Mouse (Mus musculus) midbrain, embryonic 14.5 days (tissue): Measurements from ENCODE around the gene Ltb. TPM values are rescaled to one million over a fixed set of nuclear protein-coding genes. Genes with fewer than 3 reads are reported as not detected.

Source experiments
- ATAC-seq: fragments of 200-750 bp; cut with Nextera tagmentation; 2 replicates; pipeline ENCODE4 v1.8.0; 2017; ENCODE audit warnings: moderate number of reproducible peaks, moderate library complexity; ENCODE audit not compliant: low FRiP score, low TSS enrichment
- DNase-seq: peaks from one replicate; pipeline ENCODE4 v3.0.0-alpha.2; 2015
- H3K27ac ChIP-seq: fragments of 300-500 bp; sonication (generic); replicated peaks from 2 replicates; pipeline ENCODE4 v1.5.1; 2014; ENCODE audit warnings: mild to moderate bottlenecking, low read depth, low read length, moderate library complexity
- H3K27me3 ChIP-seq: fragments of 300-500 bp; sonication (generic); 2 replicates; pipeline ENCODE4 v1.6.1; 2014; ENCODE audit warnings: low read length, control low read depth, mixed read lengths; ENCODE audit not compliant: control insufficient read depth, insufficient read depth
- H3K36me3 ChIP-seq: fragments of 300-500 bp; sonication (generic); 2 replicates; pipeline ENCODE4 v1.6.1; 2014; ENCODE audit warnings: low read length, control low read depth; ENCODE audit not compliant: control insufficient read depth, insufficient read depth
- H3K4me1 ChIP-seq: fragments of 300-500 bp; sonication (generic); 2 replicates; pipeline ENCODE4 v1.6.1; 2014; ENCODE audit warnings: mild to moderate bottlenecking, antibody characterized with exemption, low read length, control low read depth; ENCODE audit not compliant: control insufficient read depth, insufficient read depth
- H3K4me2 ChIP-seq: fragments of 300-500 bp; sonication (generic); 2 replicates; pipeline ENCODE4 v1.6.1; 2014; ENCODE audit warnings: mild to moderate bottlenecking, low read length, moderate library complexity
- H3K4me3 ChIP-seq: fragments of 300-500 bp; sonication (generic); replicated peaks from 2 replicates; pipeline ENCODE4 v1.5.1; 2014; ENCODE audit warnings: low read depth, low read length
- H3K9ac ChIP-seq: fragments of 300-500 bp; sonication (generic); replicated peaks from 2 replicates; pipeline ENCODE4 v1.6.1; 2014; ENCODE audit warnings: mild to moderate bottlenecking, low read length, moderate library complexity
- H3K9me3 ChIP-seq: fragments of 300-500 bp; sonication (generic); 2 replicates; pipeline ENCODE4 v1.6.1; 2016; ENCODE audit warnings: low read length, control low read depth, mixed read lengths; ENCODE audit not compliant: control insufficient read depth
- WGBS: fragments of 180-500 bp; shearing (Covaris S2); extraction: QIAGEN DNeasy Blood & Tissue Kit; methylation state at CpG from one replicate; pipeline ENCODE4 v1.1.7; 2014; 5-methylcytosine and 5-hydroxymethylcytosine counted together
- polyA plus RNA-seq: library from polyadenylated mRNA; unstranded; fragments of >200 nt; fragmentation: Nextera tagmentation; extraction: Ambion mirVana; gene quantifications from 2 replicates; pipeline ENCODE4 v1.2.1, GENCODE M21; 2014

The Ltb gene
- polyA plus RNA-seq, 1 experiment from 2014 or later = 0.74 TPM

GRCm38 (mm10) chr17:35219601-35220041, 25.4 kb downstream of the Ltb start:
- no peak overlapping the region for H3K4me2 ChIP-seq
- H3K4me3 ChIP-seq = no peak overlapping the region
- H3K9ac ChIP-seq = no peak overlapping the region
- no peaks in the 10 kb centered on the region for H3K27me3 ChIP-seq
- peaks cover 27% of the 10 kb centered on the region for H3K36me3 ChIP-seq
- H3K27ac ChIP-seq = no peak overlapping the region
- H3K9me3 ChIP-seq = no peaks in the 10 kb centered on the region
- 91% methylated on average over 6 of the region's 6 CpGs for WGBS
- ATAC-seq (no peak), DNase-seq (no peak)
- H3K4me1 ChIP-seq = no peaks in the 10 kb centered on the region

GRCm38 (mm10) chr17:35220156-35220952, 26.1 kb downstream of the Ltb start, which contains the start of gene Gm16181:
TSS of gene Gm16181 (plus strand) at chr17:35220834.
- WGBS = 82% methylated on average over 28 of the region's 28 CpGs
- H3K27me3 ChIP-seq = no peaks in the 10 kb centered on the region
- H3K4me3 ChIP-seq = no peak within 1 kb of the TSS
- ATAC-seq (no peak), DNase-seq (no peak)
- peaks cover 32% of the 10 kb centered on the region for H3K36me3 ChIP-seq
- no peaks in the 10 kb centered on the region for H3K9me3 ChIP-seq
- no peak within 1 kb of the TSS for H3K27ac ChIP-seq
- H3K4me1 ChIP-seq = no peaks in the 10 kb centered on the region
- no peak within 1 kb of the TSS for H3K4me2 ChIP-seq
- H3K9ac ChIP-seq = peak within 1 kb of the TSS; percentile 26; the same call in 1 of the 2 replicates

GRCm38 (mm10) chr17:35222299-35222698, 28.1 kb downstream of the Ltb start:
- Histone ChIP-seq H3K4me2 (no peak overlapping the region), H3K4me1 (no peaks in the 10 kb centered on the region), H3K9me3 (no peaks in the 10 kb centered on the region), H3K36me3 (peaks cover 40% of the 10 kb centered on the region), H3K9ac (no peak overlapping the region), H3K27me3 (no peaks in the 10 kb centered on the region), H3K4me3 (no peak overlapping the region), H3K27ac (no peak overlapping the region)
- ATAC-seq = no peak
- DNase-seq = no peak
- 86% methylated on average over 6 of the region's 6 CpGs for WGBS

- no peak for ATAC-seq
- H3K9ac ChIP-seq = no peak overlapping the region
- H3K4me2 ChIP-seq = no peak overlapping the region
- no peaks in the 10 kb centered on the region for H3K4me1 ChIP-seq
- peaks cover 57% of the 10 kb centered on the region for H3K36me3 ChIP-seq
- H3K9me3 ChIP-seq = no peaks in the 10 kb centered on the region
- no peaks in the 10 kb centered on the region for H3K27me3 ChIP-seq
- no peak overlapping the region for H3K27ac ChIP-seq
- no peak overlapping the region for H3K4me3 ChIP-seq
- 92% methylated on average over 4 of the region's 4 CpGs for WGBS
- no peak for DNase-seq
Measured at GRCm38 (mm10) chr17:35224641-35225040, 30.4 kb downstream of the Ltb start.

GRCm38 (mm10) chr17:35225456-35225855, 31.2 kb downstream of the Ltb start:
- Histone ChIP-seq H3K4me2 (no peak overlapping the region), H3K27me3 (no peaks in the 10 kb centered on the region), H3K4me1 (no peaks in the 10 kb centered on the region), H3K9ac (no peak overlapping the region), H3K9me3 (no peaks in the 10 kb centered on the region), H3K36me3 (peaks cover 55% of the 10 kb centered on the region), H3K27ac (no peak overlapping the region), H3K4me3 (no peak overlapping the region)
- 95% methylated on average over 5 of the region's 5 CpGs for WGBS
- DNase-seq = no peak
- ATAC-seq = no peak

GRCm38 (mm10) chr17:35226561-35227046, 32.4 kb downstream of the Ltb start:
- no peaks in the 10 kb centered on the region for H3K4me1 ChIP-seq
- no peaks in the 10 kb centered on the region for H3K27me3 ChIP-seq
- no peak overlapping the region for H3K27ac ChIP-seq
- ATAC-seq = no peak
- peaks cover 60% of the 10 kb centered on the region for H3K36me3 ChIP-seq
- H3K9ac ChIP-seq = no peak overlapping the region
- DNase-seq = no peak
- H3K4me2 ChIP-seq = no peak overlapping the region
- 90% methylated on average over 14 of the region's 14 CpGs for WGBS
- no peaks in the 10 kb centered on the region for H3K9me3 ChIP-seq
- H3K4me3 ChIP-seq = no peak overlapping the region

GRCm38 (mm10) chr17:35231022-35231421, 36.8 kb downstream of the Ltb start:
- Histone ChIP-seq H3K27ac (no peak overlapping the region), H3K36me3 (peaks cover 51% of the 10 kb centered on the region), H3K9me3 (no peaks in the 10 kb centered on the region), H3K4me3 (no peak overlapping the region), H3K27me3 (no peaks in the 10 kb centered on the region), H3K4me1 (peaks cover 9% of the 10 kb centered on the region; the same call in 1 of the 2 replicates), H3K4me2 (no peak overlapping the region), H3K9ac (no peak overlapping the region)
- DNase-seq = no peak
- no peak for ATAC-seq
- WGBS = 94% methylated on average over 10 of the region's 10 CpGs

GRCm38 (mm10) chr17:35232043-35232442, 37.8 kb downstream of the Ltb start:
- Histone ChIP-seq H3K4me2 (peak overlapping the region; percentile 32; the same call in 1 of the 2 replicates), H3K9ac (no peak overlapping the region; the same call in 1 of the 2 replicates), H3K36me3 (peaks cover 45% of the 10 kb centered on the region), H3K4me3 (no peak overlapping the region), H3K27ac (no peak overlapping the region), H3K27me3 (no peaks in the 10 kb centered on the region), H3K9me3 (no peaks in the 10 kb centered on the region), H3K4me1 (peaks cover 14% of the 10 kb centered on the region; the same call in 1 of the 2 replicates)
- WGBS = 9% methylated on average over 12 of the region's 12 CpGs
- peak; percentile 93 for DNase-seq
- no peak for ATAC-seq

- Histone ChIP-seq H3K9me3 (no peaks in the 10 kb centered on the region), H3K27ac (no peak overlapping the region), H3K36me3 (peaks cover 39% of the 10 kb centered on the region), H3K4me2 (no peak overlapping the region), H3K27me3 (no peaks in the 10 kb centered on the region), H3K9ac (no peak overlapping the region), H3K4me1 (peaks cover 14% of the 10 kb centered on the region; the same call in 1 of the 2 replicates), H3K4me3 (no peak overlapping the region)
- 92% methylated on average over 5 of the region's 5 CpGs for WGBS
- ATAC-seq (no peak), DNase-seq (no peak)
Measured at GRCm38 (mm10) chr17:35232659-35233058, 38.4 kb downstream of the Ltb start.
